Comparison of ENCODE assay signal across 9 mouse cellular contexts in the genomic region with DNA sequence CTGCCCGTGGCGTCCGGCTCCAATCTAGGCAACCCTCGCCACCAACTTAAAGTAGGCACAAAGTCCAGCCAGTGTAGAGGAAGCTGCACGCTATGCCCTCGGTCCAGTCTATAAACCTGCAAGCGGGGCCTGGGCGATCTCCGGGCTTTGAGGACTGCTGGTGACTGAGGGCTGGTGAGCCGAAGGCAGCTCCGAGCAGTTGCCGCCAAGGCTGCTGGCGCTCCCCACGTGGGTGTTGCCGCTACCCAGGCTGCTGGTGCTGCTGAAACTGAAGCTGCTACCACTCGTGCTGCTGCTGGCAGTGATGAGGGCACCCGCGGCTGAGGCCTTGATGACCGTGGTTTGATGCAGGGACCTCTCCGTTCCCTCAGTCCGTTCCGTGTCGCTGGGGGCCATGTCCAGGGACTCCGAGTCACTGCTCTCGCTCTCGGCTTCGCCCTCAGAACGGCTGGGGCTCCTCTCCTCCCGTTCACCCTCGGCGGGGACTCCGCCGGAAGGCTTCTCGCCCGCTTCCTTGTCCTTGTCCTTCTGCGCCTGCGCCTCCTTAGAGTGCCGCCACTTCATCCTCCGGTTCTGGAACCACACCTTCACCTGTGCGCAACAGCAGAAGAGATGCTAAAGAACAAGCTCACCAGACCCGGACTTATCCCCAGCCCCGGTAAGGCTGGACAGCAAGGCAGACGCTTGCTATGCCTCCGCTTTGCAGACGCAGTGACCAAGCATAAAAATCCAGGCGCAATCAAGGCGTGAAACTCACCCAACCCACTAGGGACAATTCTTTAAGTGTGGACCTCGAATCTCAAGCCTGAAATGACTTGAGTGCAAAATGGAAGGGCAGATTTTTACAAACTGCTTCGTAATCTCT. TPM values are rescaled to one million over a fixed set of nuclear protein-coding genes. Genes with fewer than 3 reads are reported as not detected.
DNase-seq lines count a peak whose midpoint lies in the region; ATAC-seq lines count a peak whose summit lies in the region.
"Had no signal": no experiment of that assay in that cellular context is flagged by ENCODE, and none has a peak within 500 bp of the region (broad histone marks: within the 10 kb centered on the region; RNA-seq: fewer than 3 reads in every experiment).

No protein-coding gene starts in this region.

- H3K9me3 ChIP-seq in embryonic facial prominence, embryonic 14.5 days (ENCODE audit: control insufficient read depth, low read length), result no peaks in the 10 kb centered on the region

- H3K4me1 ChIP-seq in embryonic facial prominence, embryonic 14.5 days (ENCODE audit: control insufficient read depth, insufficient read depth, low read length), result peaks cover 12% of the 10 kb centered on the region

- H3K9ac ChIP-seq in embryonic facial prominence, embryonic 14.5 days (ENCODE audit: low read depth, low read length), result no peak overlapping the region; the same call in none of the 2 replicates

- ATAC-seq in embryonic facial prominence, embryonic 14.5 days (ENCODE audit: low read depth), result peak; percentile 27; the same call in 1 of the 2 replicates
- ATAC-seq: Patski had no signal

- 4% methylated on average over 41 of the region's 49 CpGs for WGBS in embryonic facial prominence, embryonic 14.5 days

- peak; percentile 39 for DNase-seq in gastrocnemius, postnatal 25 days
- DNase-seq in gastrocnemius, adult 18-20 months (ENCODE audit: low spot score), result no peak
- peak; percentile 65 for DNase-seq in ES-CJ7 (ENCODE audit: low read depth, low spot score)
- peak; percentile 40 for DNase-seq in embryonic facial prominence, embryonic 14.5 days (ENCODE audit: low spot score)
- peak; percentile 40 to 58 for DNase-seq in kidney, postnatal 4 days
- DNase-seq in neural tube, embryonic 10.5 days (ENCODE audit: extremely low spot score, low spot score), result peak; percentile 79
- no peak for DNase-seq in layer of hippocampus, adult 8-10 months (ENCODE audit: low spot score in 2 of 2)
- no peak for DNase-seq in ovary, postnatal 36 days (ENCODE audit: low spot score)

- peaks cover 97% of the 10 kb centered on the region for H3K27me3 ChIP-seq in embryonic facial prominence, embryonic 14.5 days (replicated peaks; ENCODE audit: control insufficient read depth, insufficient read depth, low read length)

- H3K4me3 ChIP-seq in embryonic facial prominence, embryonic 14.5 days (ENCODE audit: low read depth, low read length), result peak overlapping the region; percentile 37

- no peak overlapping the region for H3K27ac ChIP-seq in embryonic facial prominence, embryonic 14.5 days (replicated peaks; ENCODE audit: low read depth, low read length)

- H3K36me3 ChIP-seq in embryonic facial prominence, embryonic 14.5 days (ENCODE audit: control insufficient read depth, insufficient read depth, low read length), result no peaks in the 10 kb centered on the region

- H3K4me2 ChIP-seq in embryonic facial prominence, embryonic 14.5 days (ENCODE audit: low read depth, low read length), result peak overlapping the region; percentile 56

RNA-seq across cellular contexts. Expression of gene Hlx, which starts 4.8 kb away (rescaled TPM):
- 10 to 100 TPM in 1 of 2 experiments, 1 to 10 TPM in 1; 5.9 to 10.0 TPM for total RNA-seq in gastrocnemius, postnatal 25 days (2021)
- 1 to 10 TPM; 3.2 to 6.8 TPM for total RNA-seq in gastrocnemius, adult 18-20 months (2021)
- 13.7 and 14.4 TPM in 2 replicates for polyA plus RNA-seq in embryonic facial prominence, embryonic 14.5 days (2014; fragmentation: Nextera tagmentation; extraction: Ambion mirVana)
- 1 to 10 TPM in 2 of 4 experiments, under 1 TPM in 2; 0.76 to 4.5 (median 1.9) TPM for total RNA-seq in layer of hippocampus, adult 8-10 months (2022)

Comparison
In these comparisons a context has a peak if more than half of its experiments do, and no peak if none do; other contexts are left out.
1. DNase-seq: peak in gastrocnemius, postnatal 25 days (single experiment), ES-CJ7 (single experiment), embryonic facial prominence, embryonic 14.5 days (single experiment), kidney, postnatal 4 days (2 of 2) and neural tube, embryonic 10.5 days (single experiment); none in gastrocnemius, adult 18-20 months (single experiment), layer of hippocampus, adult 8-10 months (0 of 2) and ovary, postnatal 36 days (single experiment).